Mouse (Mus musculus) ES-E14 (cell line): Measurements from ENCODE around the gene Ddx6.

Source experiments
- CHD2 ChIP-seq: IDR thresholded peaks from 2 replicates; pipeline ENCODE4 v1.6.1; 2014; ENCODE audit warnings: mild to moderate bottlenecking, low read depth, low read length, inconsistent platforms
- HCFC1 ChIP-seq: IDR thresholded peaks from 2 replicates; pipeline ENCODE4 v1.6.1; 2012; ENCODE audit warnings: low read length, inconsistent platforms, borderline replicate concordance; ENCODE audit not compliant: insufficient read depth
- MAFK ChIP-seq: IDR thresholded peaks from 2 replicates; pipeline ENCODE4 v1.6.1; 2014; ENCODE audit warnings: mild to moderate bottlenecking, low read depth, low read length, inconsistent platforms; ENCODE audit not compliant: insufficient read depth
- ZC3H11A ChIP-seq: IDR thresholded peaks from 2 replicates; pipeline ENCODE4 v1.6.1; 2012; ENCODE audit warnings: low read depth, mild to moderate bottlenecking, inconsistent platforms, low read length, borderline replicate concordance
- ZNF384 ChIP-seq: IDR thresholded peaks from 2 replicates; pipeline ENCODE4 v1.6.1; 2012; ENCODE audit warnings: low read depth, low read length, inconsistent platforms

DNA sequence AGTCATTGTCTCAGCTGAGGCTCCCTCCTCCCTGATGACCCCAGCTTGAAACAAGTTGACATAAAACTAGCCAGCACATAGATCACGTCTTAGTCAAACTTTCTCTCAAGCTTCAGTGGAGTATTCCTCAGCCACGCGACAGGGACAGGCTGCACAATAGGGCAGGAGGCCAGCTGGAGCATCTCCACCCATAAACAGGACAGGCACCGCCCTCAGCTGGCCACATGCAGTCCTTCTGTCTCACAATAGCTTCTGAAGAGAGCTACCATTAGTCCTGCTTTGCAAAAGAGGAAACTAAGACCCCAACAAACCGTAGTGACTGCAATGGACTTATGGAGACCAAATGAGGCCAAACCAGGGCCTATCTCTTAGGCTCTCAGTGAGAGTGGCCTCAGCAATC, 40.8 kb downstream of the Ddx6 start:
- TF ChIP-seq MAFK, result no peak
- TF ChIP-seq HCFC1, result no peak
- no peak for TF ChIP-seq ZNF384
- no peak for TF ChIP-seq CHD2
- no peak for TF ChIP-seq ZC3H11A
